Comparison of ENCODE assay signal across 8 mouse cellular contexts in the genomic region with DNA sequence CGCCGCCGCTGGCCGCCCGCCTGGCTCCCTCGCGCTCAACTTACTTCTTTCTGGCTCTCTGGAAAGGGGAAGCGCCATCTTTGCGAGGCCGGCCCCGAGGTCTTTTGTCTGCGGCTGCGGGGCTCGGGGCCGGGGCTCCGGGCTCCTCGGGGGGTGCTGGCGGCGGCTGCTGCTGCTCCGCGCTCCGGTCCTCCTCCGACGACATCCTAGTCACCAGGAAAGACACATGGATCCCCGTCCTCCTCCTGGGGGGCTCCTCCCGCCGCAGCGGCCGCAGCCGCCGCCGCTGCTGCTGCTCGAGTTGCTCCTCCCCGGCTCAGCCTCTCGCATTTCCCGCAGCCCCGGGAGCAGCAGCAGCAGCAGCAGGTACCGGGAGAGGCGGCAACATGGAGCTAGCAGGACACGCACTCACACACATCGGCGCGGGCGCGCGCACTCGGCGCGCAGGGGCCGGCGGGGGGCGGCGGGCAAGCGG. TPM values are rescaled to one million over a fixed set of nuclear protein-coding genes. Genes with fewer than 3 reads are reported as not detected.
DNase-seq lines count a peak whose midpoint lies in the region; ATAC-seq and TF ChIP-seq lines count a peak whose summit lies in the region.

A gene (minus strand): TSS at position 438 of the 475 bp plus-strand sequence.

- H3K79me2 ChIP-seq in CH12.LX (replicated peaks; ENCODE audit: control insufficient read depth, extremely low read depth, insufficient read depth, poor library complexity, severe bottlenecking) = peaks cover 22% of the 10 kb centered on the region

- peaks cover 0 to 9% of the 10 kb centered on the region in 2 experiments; a peak in 1 of 4 replicates for H3K4me1 ChIP-seq in CH12.LX (ENCODE audit: control insufficient read depth in 1 of 2, insufficient read depth in 2 of 2)
- peaks cover 2% of the 10 kb centered on the region; the same call in 1 of the 2 replicates for H3K4me1 ChIP-seq in embryonic fibroblast, embryonic 13.5 days (ENCODE audit: control insufficient read depth, insufficient read depth, low read length)
- peaks cover 18% of the 10 kb centered on the region for H3K4me1 ChIP-seq in kidney, embryonic 15.5 days
- H3K4me1 ChIP-seq in liver, embryonic 14.5 days (replicated peaks; ENCODE audit: control insufficient read depth in 2 of 2, insufficient read depth in 2 of 2, low read length in 1 of 2) = peaks cover 8 to 12% of the 10 kb centered on the region in 2 experiments
- peaks cover 28% of the 10 kb centered on the region for H3K4me1 ChIP-seq in neural tube, embryonic 13.5 days (replicated peaks)

- TF ChIP-seq POLR2A in CH12.LX (IDR thresholded peaks at IDR 0.05; ENCODE audit: low read depth, low read length) = peak; percentile 69
- peak; percentile 87 for TF ChIP-seq POLR2A in embryonic fibroblast, embryonic 13.5 days (IDR thresholded peaks at IDR 0.05; ENCODE audit: low read depth, low read length)

- H3K4me2 ChIP-seq in CH12.LX (ENCODE audit: insufficient read depth, low read depth, poor library complexity, severe bottlenecking) = peak within 1 kb of the TSS; percentile 96
- peak within 1 kb of the TSS; percentile 70 for H3K4me2 ChIP-seq in kidney, embryonic 15.5 days
- peak within 1 kb of the TSS; percentile 99 for H3K4me2 ChIP-seq in liver, embryonic 14.5 days (ENCODE audit: low read depth)
- H3K4me2 ChIP-seq in neural tube, embryonic 13.5 days = peak within 1 kb of the TSS; percentile 76

- in situ Hi-C loops in CH12.LX (cut with MboI; ENCODE audit: low pct_ligation_motif_present, low pct_unique_long_range_greater_than_20kb, low sequenced_read_pairs) = no loop called here

- no peak for TF ChIP-seq EP300 in CH12.LX (IDR thresholded peaks at IDR 0.05; ENCODE audit: low read length)
- TF ChIP-seq EP300 in liver, embryonic 14.5 days (IDR thresholded peaks at IDR 0.05; ENCODE audit: low read depth) = no peak

- TF ChIP-seq CTCF in CH12.LX (conservative IDR thresholded peaks at IDR 0.05 in 1 of 2, IDR thresholded peaks at IDR 0.05 in 1 of 2; ENCODE audit: low read depth in 2 of 2, low read length in 2 of 2) = no peak
- TF ChIP-seq CTCF in embryonic fibroblast, embryonic 13.5 days (IDR thresholded peaks at IDR 0.05; ENCODE audit: borderline replicate concordance, insufficient read depth, low read length) = no peak
- TF ChIP-seq CTCF in liver, embryonic 14.5 days (IDR thresholded peaks at IDR 0.05; ENCODE audit: low read depth) = no peak

- ATAC-seq in kidney, embryonic 15.5 days (replicated peaks; ENCODE audit: low FRiP score) = peak; percentile 16; the same call in 1 of the 2 replicates
- peak; percentile 3; the same call in 1 of the 2 replicates for ATAC-seq in liver, embryonic 14.5 days (ENCODE audit: insufficient read depth)
- ATAC-seq in neural tube, embryonic 13.5 days (ENCODE audit: low read depth) = peak; percentile 7

- peak within 1 kb of the TSS; percentile 95 for H3K27ac ChIP-seq in CH12.LX (ENCODE audit: insufficient read depth, low read depth)
- peak within 1 kb of the TSS; percentile 97 for H3K27ac ChIP-seq in embryonic fibroblast, embryonic 13.5 days (ENCODE audit: insufficient read depth, low read length)
- peak within 1 kb of the TSS; percentile 99 for H3K27ac ChIP-seq in kidney, embryonic 15.5 days
- peak within 1 kb of the TSS; percentile 100 for H3K27ac ChIP-seq in liver, embryonic 14.5 days
- peak within 1 kb of the TSS; percentile 100 for H3K27ac ChIP-seq in neural tube, embryonic 13.5 days (replicated peaks)

- no peaks in the 10 kb centered on the region for H3K9me3 ChIP-seq in CH12.LX (replicated peaks; ENCODE audit: low read length)
- H3K9me3 ChIP-seq in kidney, embryonic 15.5 days (replicated peaks) = 0 out of 2 replicates have a peak, but pooled peaks cover 2% of the 10 kb centered on the region
- no peaks in the 10 kb centered on the region for H3K9me3 ChIP-seq in liver, embryonic 14.5 days (ENCODE audit: control insufficient read depth, low read length)
- H3K9me3 ChIP-seq in neural tube, embryonic 13.5 days = no peaks in the 10 kb centered on the region

- DNase-seq in CH12.LX (ENCODE audit: extremely low read depth) = peak; percentile 39
- DNase-seq in adrenal gland, postnatal 25 days = no peak
- DNase-seq in heart, adult 9 months (ENCODE audit: low spot score in 2 of 2) = peak; percentile 76 to 81
- DNase-seq in liver, embryonic 14.5 days (ENCODE audit: low read depth in 3 of 3, low spot score in 3 of 3) = peak; percentile 59 to 64 (median 61)
- peak; percentile 75 for DNase-seq in thymus, postnatal 25 days

- no peak for TF ChIP-seq RAD21 in CH12.LX (IDR thresholded peaks at IDR 0.05; ENCODE audit: low read depth, low read length)

- no peaks in the 10 kb centered on the region for H3K27me3 ChIP-seq in CH12.LX (replicated peaks)
- no peaks in the 10 kb centered on the region for H3K27me3 ChIP-seq in kidney, embryonic 15.5 days
- H3K27me3 ChIP-seq in liver, embryonic 14.5 days (ENCODE audit: control insufficient read depth, insufficient read depth, low read length) = no peaks in the 10 kb centered on the region
- H3K27me3 ChIP-seq in neural tube, embryonic 13.5 days = 0 out of 2 replicates have a peak, but pooled peaks cover 4% of the 10 kb centered on the region

- no peaks in the 10 kb centered on the region for H3K36me3 ChIP-seq in CH12.LX (replicated peaks in 1 of 2; ENCODE audit: control insufficient read depth in 1 of 2, insufficient read depth in 1 of 2, low read length in 1 of 2)
- H3K36me3 ChIP-seq in kidney, embryonic 15.5 days = no peaks in the 10 kb centered on the region
- H3K36me3 ChIP-seq in liver, embryonic 14.5 days (replicated peaks; ENCODE audit: control insufficient read depth, insufficient read depth, low read depth) = no peaks in the 10 kb centered on the region
- H3K36me3 ChIP-seq in neural tube, embryonic 13.5 days = no peaks in the 10 kb centered on the region

- H3K4me3 ChIP-seq in CH12.LX (replicated peaks in 1 of 3; ENCODE audit: low read depth in 2 of 3, low read length in 2 of 3, poor library complexity in 1 of 3) = peak within 1 kb of the TSS; percentile 77 to 96 (median 87)
- H3K4me3 ChIP-seq in embryonic fibroblast, embryonic 13.5 days (ENCODE audit: insufficient read depth, low read length) = peak within 1 kb of the TSS; percentile 99
- peak within 1 kb of the TSS; percentile 71 for H3K4me3 ChIP-seq in kidney, embryonic 15.5 days (replicated peaks)
- peak within 1 kb of the TSS; percentile 95 to 97 for H3K4me3 ChIP-seq in liver, embryonic 14.5 days (ENCODE audit: insufficient read depth in 1 of 2, low read depth in 2 of 2, low read length in 2 of 2)
- H3K4me3 ChIP-seq in neural tube, embryonic 13.5 days = peak within 1 kb of the TSS; percentile 98

- dilution Hi-C loops in CH12.LX (cut with MboI; ENCODE audit: extremely low pct_ligation_motif_present, extremely low pct_unique_long_range_greater_than_20kb, low sequenced_read_pairs) = no loop called here

- under 1% methylated on average over 49 of the region's 54 CpGs for WGBS in kidney, embryonic 15.5 days
- WGBS in liver, embryonic 14.5 days (ENCODE audit: insufficient replicate concordance) = under 1% methylated on average over 46 of the region's 54 CpGs
- WGBS in neural tube, embryonic 13.5 days = under 1% methylated on average over 47 of the region's 54 CpGs

- peak within 1 kb of the TSS; percentile 96 for H3K9ac ChIP-seq in CH12.LX (ENCODE audit: insufficient read depth, low read depth)
- peak within 1 kb of the TSS; percentile 83 for H3K9ac ChIP-seq in kidney, embryonic 15.5 days
- H3K9ac ChIP-seq in liver, embryonic 14.5 days (replicated peaks) = peak within 1 kb of the TSS; percentile 99
- H3K9ac ChIP-seq in neural tube, embryonic 13.5 days = peak within 1 kb of the TSS; percentile 96

TF ChIP-seq in CH12.LX, 34 proteins besides CTCF, POLR2A, EP300 and RAD21 (continues in another document):
- no peak for TF ChIP-seq IRF4 (IDR thresholded peaks at IDR 0.05; ENCODE audit: low read depth, low read length)
- no peak for TF ChIP-seq MXI1 (IDR thresholded peaks at IDR 0.05; ENCODE audit: low read depth, low read length)
- no peak for TF ChIP-seq E2F4 (IDR thresholded peaks at IDR 0.05; ENCODE audit: insufficient replicate concordance, low read depth, low read length)
- TF ChIP-seq SIN3A (IDR thresholded peaks at IDR 0.05; ENCODE audit: low read length) = 0 out of 2 replicates have a peak, but pooled peaks have one; percentile 5
- TF ChIP-seq BHLHE40 (IDR thresholded peaks at IDR 0.05; ENCODE audit: low read depth, low read length) = no peak
- no peak for TF ChIP-seq JUND (conservative IDR thresholded peaks at IDR 0.05; ENCODE audit: low read depth, low read length)
- TF ChIP-seq POLR2AphosphoS2 (IDR thresholded peaks at IDR 0.05; ENCODE audit: low read depth, low read length) = no peak
- no peak for TF ChIP-seq CHD2 (IDR thresholded peaks at IDR 0.05; ENCODE audit: low read length)
- TF ChIP-seq KAT2A (IDR thresholded peaks at IDR 0.05; ENCODE audit: insufficient replicate concordance, low read length) = no peak
- no peak for TF ChIP-seq MAFK (IDR thresholded peaks at IDR 0.05; ENCODE audit: insufficient replicate concordance, low read length)
- no peak for TF ChIP-seq MEF2A (IDR thresholded peaks at IDR 0.05; ENCODE audit: borderline replicate concordance, low read depth, low read length)
- TF ChIP-seq ZNF384 (IDR thresholded peaks at IDR 0.05; ENCODE audit: low read depth, low read length) = no peak
- 0 out of 2 replicates have a peak, but pooled peaks have one; percentile 37 for TF ChIP-seq UBTF (IDR thresholded peaks at IDR 0.05; ENCODE audit: low read depth, low read length)
- peak; percentile 54; the same call in 1 of the 2 replicates for TF ChIP-seq NELFE (IDR thresholded peaks at IDR 0.05; ENCODE audit: low read depth, low read length)
- TF ChIP-seq PAX5 (IDR thresholded peaks at IDR 0.05; ENCODE audit: low read length) = no peak
- TF ChIP-seq TBP (conservative IDR thresholded peaks at IDR 0.05; ENCODE audit: low read depth, low read length) = no peak
- TF ChIP-seq CHD1 (IDR thresholded peaks at IDR 0.05; ENCODE audit: low read depth, low read length) = no peak
- TF ChIP-seq NRF1 (IDR thresholded peaks at IDR 0.05; ENCODE audit: low read depth, low read length) = peak; percentile 37; the same call in 1 of the 2 replicates
- TF ChIP-seq SMC3 (IDR thresholded peaks at IDR 0.05; ENCODE audit: low read depth, low read length) = no peak

RNA-seq across cellular contexts. Expression of the gene that starts here (rescaled TPM):
- total RNA-seq in CH12.LX (2012; rRNA removed) = 12.8 and 14.6 TPM in 2 replicates
- total RNA-seq in CH12.LX (2014; rRNA removed) = 6.7 and 7.5 TPM in 2 replicates
- polyA plus RNA-seq in CH12.LX (2012; ENCODE audit: insufficient read length, low read depth) = 9.7 and 12.7 TPM in 2 replicates
- 61.9 and 69.2 TPM in 2 replicates for total RNA-seq in adrenal gland, postnatal 25 days (2021)
- 21.2 and 28.6 TPM in 2 replicates for polyA plus RNA-seq in embryonic fibroblast, embryonic 13.5 days (2011; ENCODE audit: insufficient read length, low read depth, missing spikeins)
- polyA plus RNA-seq in kidney, embryonic 15.5 days (2015; fragmentation: Nextera tagmentation; extraction: Ambion mirVana) = 12.7 and 12.9 TPM in 2 replicates
- polyA plus RNA-seq in liver, embryonic 14.5 days (2012; rRNA removed) = 5.7 and 7.1 TPM in 2 replicates
- 7.1 and 7.5 TPM in 2 replicates for polyA plus RNA-seq in liver, embryonic 14.5 days (2014; fragmentation: Nextera tagmentation; extraction: Ambion mirVana)
- polyA plus RNA-seq in neural tube, embryonic 13.5 days (2015; fragmentation: Nextera tagmentation; extraction: Ambion mirVana) = 16.8 and 19.7 TPM in 2 replicates
